Mouse (Mus musculus) lung, postnatal 0 days (tissue): ENCODE measurements around the gene Mtx1. TPM values are rescaled to one million over a fixed set of nuclear protein-coding genes. Genes with fewer than 3 reads are reported as not detected.

Experiments used
- ATAC-seq: fragments of 200-750 bp; cut with Nextera tagmentation; 2 replicates; pipeline ENCODE4 v1.8.0; 2017; ENCODE audit warnings: moderate library complexity
- DNase-seq: peaks from one replicate; pipeline ENCODE4 v3.0.0-alpha.2; 2016; ENCODE audit warnings: low spot score
- H3K27ac ChIP-seq: fragments of 300-500 bp; sonication (generic); 2 replicates; pipeline ENCODE4 v1.5.1; 2014; ENCODE audit warnings: antibody characterized with exemption, mild to moderate bottlenecking, low read length, mixed read lengths
- H3K27me3 ChIP-seq: fragments of 300-500 bp; sonication (generic); replicated peaks from 2 replicates; pipeline ENCODE4 v1.6.1; 2014; ENCODE audit warnings: low read length, mixed read lengths; ENCODE audit not compliant: insufficient read depth
- H3K36me3 ChIP-seq: fragments of 300-500 bp; sonication (generic); 2 replicates; pipeline ENCODE4 v1.6.1; 2014; ENCODE audit warnings: low read length, mixed read lengths; ENCODE audit not compliant: insufficient read depth
- H3K4me1 ChIP-seq: fragments of 300-500 bp; sonication (generic); 2 replicates; pipeline ENCODE4 v1.6.1; 2014; ENCODE audit warnings: antibody characterized with exemption, low read depth, low read length, mixed read lengths; ENCODE audit not compliant: insufficient read depth
- H3K4me2 ChIP-seq: fragments of 300-500 bp; sonication (generic); replicated peaks from 2 replicates; pipeline ENCODE4 v1.6.1; 2014; ENCODE audit warnings: low read depth, mild to moderate bottlenecking, low read length, moderate library complexity, mixed read lengths
- H3K4me3 ChIP-seq: fragments of 300-500 bp; sonication (generic); 2 replicates; pipeline ENCODE4 v1.5.1; 2014; ENCODE audit warnings: low read depth, low read length
- H3K9ac ChIP-seq: fragments of 300-500 bp; sonication (generic); replicated peaks from 2 replicates; pipeline ENCODE4 v1.6.1; 2014; ENCODE audit warnings: low read depth, mild to moderate bottlenecking
- H3K9me3 ChIP-seq: fragments of 300-500 bp; sonication (generic); 2 replicates; pipeline ENCODE4 v1.6.1; 2016; ENCODE audit warnings: low read length, mixed read lengths
- CTCF ChIP-seq: IDR thresholded peaks from 2 replicates; pipeline ENCODE4 v1.5.1; 2016; ENCODE audit warnings: antibody characterized with exemption, mild to moderate bottlenecking
- EP300 ChIP-seq: IDR thresholded peaks from 2 replicates; pipeline ENCODE4 v1.6.1; 2016; ENCODE audit warnings: antibody characterized with exemption, mild to moderate bottlenecking, control low read depth
- WGBS: fragments of 180-500 bp; shearing (Covaris S2); extraction: QIAGEN DNeasy Blood & Tissue Kit; methylation state at CpG from one replicate; pipeline ENCODE4 v1.1.7; 2014; 5-methylcytosine and 5-hydroxymethylcytosine counted together
- polyA plus RNA-seq: library from polyadenylated mRNA; unstranded; fragments of >200 nt; fragmentation: Nextera tagmentation; extraction: Ambion mirVana; gene quantifications from 2 replicates; pipeline ENCODE4 v1.2.1, GENCODE M21; 2015

The Mtx1 gene
- polyA plus RNA-seq, 1 experiment from 2014 or later: 116 TPM

- peaks cover 25% of the 10 kb centered on the region for H3K4me1 ChIP-seq
- 2% methylated on average over 17 of the region's 17 CpGs for WGBS
- TF ChIP-seq CTCF: peak; percentile 10; the same call in 1 of the 2 replicates
- peak; percentile 92 for TF ChIP-seq EP300
- 0 out of 2 replicates have a peak overlapping the region, but pooled peaks have one; percentile 2 for H3K4me3 ChIP-seq
- H3K9ac ChIP-seq: no peak overlapping the region
- no peaks in the 10 kb centered on the region for H3K36me3 ChIP-seq
- peak overlapping the region; percentile 85 for H3K27ac ChIP-seq
- DNase-seq (peak; percentile 79), ATAC-seq (peak; percentile 90)
- no peaks in the 10 kb centered on the region for H3K9me3 ChIP-seq
- H3K27me3 ChIP-seq: no peaks in the 10 kb centered on the region
- H3K4me2 ChIP-seq: peak overlapping the region; percentile 46
Observed at GRCm38 (mm10) chr3:89251365-89251895, 24.5 kb upstream of the Mtx1 start.

- H3K27ac ChIP-seq: peak overlapping the region; percentile 85
- no peak overlapping the region for H3K9ac ChIP-seq
- peaks cover 28% of the 10 kb centered on the region for H3K4me1 ChIP-seq
- peak; percentile 20 for ATAC-seq
- no peaks in the 10 kb centered on the region for H3K36me3 ChIP-seq
- no peaks in the 10 kb centered on the region for H3K27me3 ChIP-seq
- no peak overlapping the region for H3K4me3 ChIP-seq
- 12% methylated on average over 7 of the region's 7 CpGs for WGBS
- H3K9me3 ChIP-seq: no peaks in the 10 kb centered on the region
- DNase-seq: peak; percentile 77
- TF ChIP-seq EP300 (peak; percentile 19; the same call in 1 of the 2 replicates), CTCF (peak; percentile 87)
- H3K4me2 ChIP-seq: no peak overlapping the region
Observed at GRCm38 (mm10) chr3:89250435-89251040, 23.6 kb upstream of the Mtx1 start.

- WGBS: 82% methylated on average over 3 of the region's 4 CpGs
- no peak overlapping the region for H3K4me3 ChIP-seq
- H3K27me3 ChIP-seq: peaks cover 6% of the 10 kb centered on the region
Observed at GRCm38 (mm10) chr3:89247466-89247865, 20.6 kb upstream of the Mtx1 start.

GRCm38 (mm10) chr3:89246261-89247100, 19.6 kb upstream of the Mtx1 start, which contains the start of gene Trim46:
TSS of gene Trim46 (minus strand) at chr3:89246309.
- Histone ChIP-seq H3K4me1 (peaks cover 35% of the 10 kb centered on the region), H3K9ac (peak within 1 kb of the TSS; percentile 59), H3K9me3 (no peaks in the 10 kb centered on the region), H3K36me3 (no peaks in the 10 kb centered on the region), H3K4me3 (peak within 1 kb of the TSS; percentile 77), H3K27ac (peak within 1 kb of the TSS; percentile 77), H3K27me3 (peaks cover 6% of the 10 kb centered on the region), H3K4me2 (peak within 1 kb of the TSS; percentile 85)
- ATAC-seq: peak; percentile 78
- peak; percentile 96 for DNase-seq
- WGBS: 1% methylated on average over 42 of the region's 42 CpGs
- TF ChIP-seq EP300 (no peak), CTCF (peak; percentile 97)

More at GRCm38 (mm10) chr3:89247466-89247865, 20.6 kb upstream of the Mtx1 start:
- DNase-seq: no peak
- Histone ChIP-seq H3K9me3 (no peaks in the 10 kb centered on the region), H3K4me2 (no peak overlapping the region), H3K4me1 (peaks cover 41% of the 10 kb centered on the region), H3K9ac (no peak overlapping the region), H3K27ac (no peak overlapping the region), H3K36me3 (no peaks in the 10 kb centered on the region)
- TF ChIP-seq EP300 (no peak), CTCF (no peak)
- ATAC-seq: no peak

GRCm38 (mm10) chr3:89245688-89246171, 18.8 kb upstream of the Mtx1 start, which contains the start of gene Krtcap2:
TSS of gene Krtcap2 (plus strand) at chr3:89245966.
- Histone ChIP-seq H3K4me1 (peaks cover 27% of the 10 kb centered on the region), H3K36me3 (no peaks in the 10 kb centered on the region), H3K27ac (peak within 1 kb of the TSS; percentile 77), H3K9me3 (no peaks in the 10 kb centered on the region), H3K4me3 (peak within 1 kb of the TSS; percentile 77), H3K4me2 (peak within 1 kb of the TSS; percentile 85), H3K9ac (peak within 1 kb of the TSS; percentile 59), H3K27me3 (peaks cover 6% of the 10 kb centered on the region)
- ATAC-seq: peak; percentile 1; the same call in 1 of the 2 replicates
- peak; percentile 43 for DNase-seq
- no peak for TF ChIP-seq CTCF
- TF ChIP-seq EP300: no peak
- WGBS: 5% methylated on average over 19 of the region's 20 CpGs
